Mouse (Mus musculus): ENCODE data around the gene Vmn1r31.

Vmn1r31 gene

DNA sequence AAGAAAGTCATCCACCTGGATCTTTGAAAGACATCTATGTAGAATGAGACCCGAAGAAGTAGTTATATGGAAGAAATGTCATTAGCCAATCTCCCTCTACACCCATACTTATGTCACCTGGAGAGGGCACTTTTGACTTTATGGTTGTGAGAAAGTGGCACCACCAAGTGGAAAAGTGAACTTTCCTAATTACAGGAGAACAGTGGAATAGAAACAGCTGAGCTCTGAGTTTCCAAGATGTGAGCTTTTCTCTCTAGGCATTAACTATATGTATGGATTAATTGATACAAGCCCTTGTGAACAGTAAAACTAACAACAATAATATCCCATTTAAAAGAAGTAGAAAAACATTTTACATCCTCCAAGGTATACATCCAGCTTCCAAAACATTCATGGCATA lies at the start of gene Vmn1r31:
Gene Vmn1r31 (minus strand): TSS at position 101 of the 400 bp plus-strand sequence.
- in situ Hi-C loops (cut with MboI; ENCODE audit: unreplicated experiment in 2 of 2), result no loop called here

DNA sequence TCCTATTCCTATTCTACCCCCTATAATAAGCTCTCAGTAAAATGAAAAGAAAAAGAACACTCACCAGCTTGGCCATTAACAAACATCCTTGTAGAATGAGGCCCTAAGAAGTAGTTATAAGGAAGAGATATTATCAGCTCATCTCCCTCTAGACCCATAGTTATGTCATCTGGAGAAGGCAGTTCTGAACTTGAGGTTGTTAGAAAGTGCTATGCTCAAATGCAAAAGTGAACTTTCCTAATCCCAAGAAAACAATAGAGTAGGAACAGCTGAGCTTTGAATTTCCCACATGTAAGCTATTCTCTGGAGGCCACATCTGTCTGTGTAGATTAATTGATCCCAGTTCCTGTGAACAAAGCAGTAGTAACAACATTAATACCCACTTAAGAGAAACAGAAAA lies 31.8 kb downstream of the Vmn1r31 start, which contains the start of gene Vmn1r30:
Gene Vmn1r30 (minus strand): TSS at position 101 of the 400 bp plus-strand sequence.
- in situ Hi-C loops (cut with MboI; ENCODE audit: unreplicated experiment in 2 of 2), result no loop called here

Measured in v-Abl transformed pro-B cells (cell line).